Mouse (Mus musculus): ENCODE results near the gene Eid3.

DNA sequence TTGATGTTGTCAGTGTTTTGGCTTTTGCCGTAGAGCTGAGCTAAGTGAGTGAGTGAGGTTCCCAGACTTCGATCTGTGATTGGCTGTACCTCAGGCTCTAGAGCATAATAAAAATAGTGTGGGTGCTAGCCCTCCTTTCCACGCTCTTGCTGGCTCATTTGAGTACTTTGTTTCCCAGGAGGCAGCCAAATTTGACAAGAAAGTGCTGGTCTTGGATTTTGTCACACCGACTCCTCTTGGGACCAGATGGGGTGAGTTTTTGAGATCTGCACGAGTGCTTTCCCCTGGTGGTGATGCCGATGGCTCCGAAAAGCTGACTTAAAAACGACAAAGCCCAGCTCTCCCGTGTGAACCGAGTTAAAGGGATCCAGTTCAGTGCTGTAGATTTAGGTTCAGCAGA, 9.0 kb downstream of the Eid3 start:
- TF ChIP-seq CTCF (IDR thresholded peaks at IDR 0.05; ENCODE audit: extremely low read depth, insufficient read depth, low read length) (no peak), POLR2A (IDR thresholded peaks at IDR 0.05; ENCODE audit: extremely low read depth, insufficient read depth, low read length) (no peak)

Data from cortical plate, adult 2 months (tissue).